Mouse (Mus musculus) neural tube, embryonic 15.5 days (tissue): ENCODE data around the gene Cyth1. TPM values are rescaled to one million over a fixed set of nuclear protein-coding genes. Genes with fewer than 3 reads are reported as not detected.

Source experiments
- ATAC-seq: fragments of 200-750 bp; cut with Nextera tagmentation; 2 replicates; pipeline ENCODE4 v1.8.0; 2017; ENCODE audit warnings: mild to moderate bottlenecking, moderate TSS enrichment, moderate library complexity; ENCODE audit not compliant: low FRiP score
- H3K27ac ChIP-seq: fragments of 300-500 bp; sonication (generic); replicated peaks from 2 replicates; pipeline ENCODE4 v1.5.1; 2015; ENCODE audit warnings: mild to moderate bottlenecking, inconsistent platforms
- H3K27me3 ChIP-seq: fragments of 300-500 bp; sonication (generic); replicated peaks from 2 replicates; pipeline ENCODE4 v1.6.1; 2015; ENCODE audit warnings: inconsistent platforms
- H3K36me3 ChIP-seq: fragments of 300-500 bp; sonication (generic); 2 replicates; pipeline ENCODE4 v1.6.1; 2015; ENCODE audit warnings: inconsistent platforms
- H3K4me1 ChIP-seq: fragments of 300-500 bp; sonication (generic); 2 replicates; pipeline ENCODE4 v1.6.1; 2015; ENCODE audit warnings: inconsistent platforms
- H3K4me2 ChIP-seq: fragments of 300-500 bp; sonication (generic); 2 replicates; pipeline ENCODE4 v1.6.1; 2015; ENCODE audit warnings: inconsistent platforms, mild to moderate bottlenecking, moderate library complexity
- H3K4me3 ChIP-seq: fragments of 300-500 bp; sonication (generic); replicated peaks from 2 replicates; pipeline ENCODE4 v1.5.1; 2015; ENCODE audit warnings: mild to moderate bottlenecking, inconsistent platforms
- H3K9ac ChIP-seq: fragments of 300-500 bp; sonication (generic); replicated peaks from 2 replicates; pipeline ENCODE4 v1.6.1; 2015; ENCODE audit warnings: mild to moderate bottlenecking, inconsistent platforms
- H3K9me3 ChIP-seq: fragments of 300-500 bp; sonication (generic); replicated peaks from 2 replicates; pipeline ENCODE4 v1.6.1; 2016; ENCODE audit warnings: inconsistent platforms
- WGBS: fragments of 180-500 bp; shearing (Covaris S2); methylation state at CpG from one replicate; pipeline ENCODE4 v1.1.7; 2015; ENCODE audit warnings: mixed read lengths; 5-methylcytosine and 5-hydroxymethylcytosine counted together
- polyA plus RNA-seq: library from polyadenylated mRNA; unstranded; fragments of >200 nt; fragmentation: Nextera tagmentation; extraction: Ambion mirVana; gene quantifications from 2 replicates; pipeline ENCODE4 v1.2.1, GENCODE M21; 2015

Cyth1 gene
- polyA plus RNA-seq, 1 experiment from 2014 or later = 22.5 TPM

- Histone ChIP-seq H3K4me1 (peaks cover 11% of the 10 kb centered on the region), H3K27me3 (no peaks in the 10 kb centered on the region), H3K4me3 (no peak overlapping the region), H3K4me2 (no peak overlapping the region), H3K36me3 (no peaks in the 10 kb centered on the region), H3K27ac (no peak overlapping the region), H3K9me3 (no peaks in the 10 kb centered on the region), H3K9ac (no peak overlapping the region)
- ATAC-seq = no peak
- 72% methylated on average over 10 of the region's 10 CpGs for WGBS
These were observed 107.4 kb downstream of the Cyth1 start for GRCm38 (mm10) chr11:118140771-118141565.

- WGBS = 96% methylated on average over 6 of the region's 6 CpGs
These were observed 110.0 kb downstream of the Cyth1 start for GRCm38 (mm10) chr11:118138347-118138746.

GRCm38 (mm10) chr11:118136172-118136632 lies 112.2 kb downstream of the Cyth1 start:
- H3K9ac ChIP-seq = no peak overlapping the region
- H3K9me3 ChIP-seq = no peaks in the 10 kb centered on the region
- H3K4me1 ChIP-seq = peaks cover 20% of the 10 kb centered on the region
- no peak overlapping the region for H3K4me2 ChIP-seq
- no peak for ATAC-seq
- H3K4me3 ChIP-seq = no peak overlapping the region
- WGBS = 24% methylated on average over 5 of the region's 5 CpGs
- H3K27me3 ChIP-seq = no peaks in the 10 kb centered on the region
- H3K27ac ChIP-seq = no peak overlapping the region
- H3K36me3 ChIP-seq = no peaks in the 10 kb centered on the region

More at GRCm38 (mm10) chr11:118138347-118138746, 110.0 kb downstream of the Cyth1 start:
- Histone ChIP-seq H3K36me3 (no peaks in the 10 kb centered on the region), H3K27me3 (no peaks in the 10 kb centered on the region), H3K27ac (no peak overlapping the region), H3K9ac (no peak overlapping the region), H3K4me1 (peaks cover 19% of the 10 kb centered on the region), H3K4me3 (no peak overlapping the region), H3K9me3 (no peaks in the 10 kb centered on the region), H3K4me2 (no peak overlapping the region)
- no peak for ATAC-seq

GRCm38 (mm10) chr11:118135271-118135670 lies 113.1 kb downstream of the Cyth1 start:
- no peaks in the 10 kb centered on the region for H3K9me3 ChIP-seq
- no peak overlapping the region for H3K9ac ChIP-seq
- H3K36me3 ChIP-seq = no peaks in the 10 kb centered on the region
- no peaks in the 10 kb centered on the region for H3K27me3 ChIP-seq
- ATAC-seq = no peak
- H3K27ac ChIP-seq = no peak overlapping the region
- H3K4me2 ChIP-seq = no peak overlapping the region
- H3K4me3 ChIP-seq = no peak overlapping the region
- H3K4me1 ChIP-seq = peaks cover 20% of the 10 kb centered on the region
- 68% methylated on average over 6 of the region's 6 CpGs for WGBS

- ATAC-seq = peak; percentile 39; the same call in 1 of the 2 replicates
- Histone ChIP-seq H3K27ac (peak overlapping the region; percentile 52), H3K4me3 (no peak overlapping the region), H3K9me3 (no peaks in the 10 kb centered on the region), H3K36me3 (no peaks in the 10 kb centered on the region), H3K27me3 (no peaks in the 10 kb centered on the region), H3K4me1 (peaks cover 20% of the 10 kb centered on the region), H3K4me2 (no peak overlapping the region), H3K9ac (no peak overlapping the region)
- WGBS = 18% methylated on average over 4 of the region's 4 CpGs
These were observed 114.6 kb downstream of the Cyth1 start for GRCm38 (mm10) chr11:118133752-118134169.

GRCm38 (mm10) chr11:118133133-118133751 lies 115.2 kb downstream of the Cyth1 start:
- H3K27ac ChIP-seq = peak overlapping the region; percentile 52
- no peaks in the 10 kb centered on the region for H3K27me3 ChIP-seq
- peak; percentile 42; the same call in 1 of the 2 replicates for ATAC-seq
- H3K36me3 ChIP-seq = no peaks in the 10 kb centered on the region
- no peak overlapping the region for H3K4me3 ChIP-seq
- no peak overlapping the region for H3K4me2 ChIP-seq
- H3K9me3 ChIP-seq = no peaks in the 10 kb centered on the region
- WGBS = 36% methylated on average over 9 of the region's 9 CpGs
- peaks cover 20% of the 10 kb centered on the region for H3K4me1 ChIP-seq
- H3K9ac ChIP-seq = no peak overlapping the region

GRCm38 (mm10) chr11:118132136-118132535 lies 116.3 kb downstream of the Cyth1 start:
- no peak for ATAC-seq
- WGBS = 79% methylated on average over 8 of the region's 8 CpGs
- H3K4me2 ChIP-seq = no peak overlapping the region

GRCm38 (mm10) chr11:118130534-118130933 lies 117.9 kb downstream of the Cyth1 start, which contains the start of gene Dnah17:
Dnah17 (minus strand) TSS chr11:118130634.
- Histone ChIP-seq H3K4me1 (peaks cover 20% of the 10 kb centered on the region), H3K27me3 (no peaks in the 10 kb centered on the region), H3K27ac (no peak within 1 kb of the TSS), H3K9me3 (no peaks in the 10 kb centered on the region), H3K4me3 (no peak within 1 kb of the TSS), H3K36me3 (no peaks in the 10 kb centered on the region), H3K9ac (no peak within 1 kb of the TSS), H3K4me2 (no peak within 1 kb of the TSS)
- ATAC-seq = no peak
- WGBS = 90% methylated on average over 7 of the region's 7 CpGs

More at GRCm38 (mm10) chr11:118132136-118132535, 116.3 kb downstream of the Cyth1 start:
- H3K36me3 ChIP-seq = no peaks in the 10 kb centered on the region
- H3K4me1 ChIP-seq = peaks cover 20% of the 10 kb centered on the region
- no peaks in the 10 kb centered on the region for H3K27me3 ChIP-seq
- H3K4me3 ChIP-seq = no peak overlapping the region
- no peaks in the 10 kb centered on the region for H3K9me3 ChIP-seq
- H3K9ac ChIP-seq = no peak overlapping the region
- no peak overlapping the region for H3K27ac ChIP-seq

- Histone ChIP-seq H3K9ac (no peak overlapping the region), H3K4me2 (no peak overlapping the region), H3K27ac (no peak overlapping the region), H3K4me1 (peaks cover 20% of the 10 kb centered on the region), H3K27me3 (no peaks in the 10 kb centered on the region), H3K9me3 (no peaks in the 10 kb centered on the region), H3K4me3 (no peak overlapping the region), H3K36me3 (no peaks in the 10 kb centered on the region)
- 92% methylated on average over 2 of the region's 2 CpGs for WGBS
- ATAC-seq = no peak
These were observed 118.6 kb downstream of the Cyth1 start for GRCm38 (mm10) chr11:118129812-118130211.

GRCm38 (mm10) chr11:118121592-118121991 lies 126.8 kb downstream of the Cyth1 start:
- ATAC-seq = no peak
- Histone ChIP-seq H3K4me3 (no peak overlapping the region), H3K36me3 (no peaks in the 10 kb centered on the region), H3K4me1 (no peaks in the 10 kb centered on the region), H3K27me3 (no peaks in the 10 kb centered on the region), H3K9ac (no peak overlapping the region), H3K9me3 (no peaks in the 10 kb centered on the region), H3K4me2 (no peak overlapping the region), H3K27ac (no peak overlapping the region)
- 92% methylated on average over 11 of the region's 11 CpGs for WGBS

- Histone ChIP-seq H3K9ac (no peak overlapping the region), H3K27me3 (no peaks in the 10 kb centered on the region), H3K4me1 (no peaks in the 10 kb centered on the region), H3K4me3 (no peak overlapping the region), H3K4me2 (no peak overlapping the region), H3K27ac (no peak overlapping the region), H3K9me3 (no peaks in the 10 kb centered on the region), H3K36me3 (no peaks in the 10 kb centered on the region)
- no peak for ATAC-seq
- WGBS = 87% methylated on average over 8 of the region's 8 CpGs
These were observed 129.6 kb downstream of the Cyth1 start for GRCm38 (mm10) chr11:118118777-118119176.
